Mouse (Mus musculus) embryonic facial prominence, embryonic 11.5 days (tissue): ENCODE measurements around the gene Mapk14. TPM values are rescaled to one million over a fixed set of nuclear protein-coding genes. Genes with fewer than 3 reads are reported as not detected.

ENCODE experiments used
- ATAC-seq: fragments of 200-750 bp; cut with Nextera tagmentation; replicated peaks from 2 replicates; pipeline ENCODE4 v1.8.0; 2017; ENCODE audit warnings: low read depth; ENCODE audit not compliant: insufficient number of reproducible peaks, low FRiP score, low TSS enrichment
- DNase-seq: peaks from one replicate; pipeline ENCODE4 v3.0.0-alpha.2; 2015; ENCODE audit warnings: low spot score
- H3K27ac ChIP-seq: fragments of 300-500 bp; sonication (generic); replicated peaks from 2 replicates; pipeline ENCODE4 v1.5.1; 2014; ENCODE audit warnings: mild to moderate bottlenecking, low read depth, low read length, control low read depth
- H3K27me3 ChIP-seq: fragments of 300-500 bp; sonication (generic); 2 replicates; pipeline ENCODE4 v1.6.1; 2014; ENCODE audit warnings: mild to moderate bottlenecking, low read length, moderate library complexity, mixed read lengths; ENCODE audit not compliant: control insufficient read depth, insufficient read depth
- H3K36me3 ChIP-seq: fragments of 300-500 bp; sonication (generic); replicated peaks from 2 replicates; pipeline ENCODE4 v1.6.1; 2014; ENCODE audit warnings: low read depth, mild to moderate bottlenecking, low read length, moderate library complexity, mixed read lengths; ENCODE audit not compliant: control insufficient read depth, insufficient read depth
- H3K4me1 ChIP-seq: fragments of 300-500 bp; sonication (generic); 2 replicates; pipeline ENCODE4 v1.6.1; 2014; ENCODE audit warnings: low read length, mixed read lengths; ENCODE audit not compliant: control insufficient read depth, insufficient read depth
- H3K4me2 ChIP-seq: fragments of 300-500 bp; sonication (generic); 2 replicates; pipeline ENCODE4 v1.6.1; 2014; ENCODE audit warnings: low read depth, mild to moderate bottlenecking, control low read depth, low read length, moderate library complexity
- H3K4me3 ChIP-seq: fragments of 300-500 bp; sonication (generic); 2 replicates; pipeline ENCODE4 v1.5.1; 2014; ENCODE audit warnings: low read depth, low read length, control low read depth
- H3K9ac ChIP-seq: fragments of 300-500 bp; sonication (generic); replicated peaks from 2 replicates; pipeline ENCODE4 v1.6.1; 2014; ENCODE audit warnings: mild to moderate bottlenecking, control low read depth, low read length
- H3K9me3 ChIP-seq: fragments of 300-500 bp; sonication (generic); replicated peaks from 2 replicates; pipeline ENCODE4 v1.6.1; 2016; ENCODE audit warnings: mild to moderate bottlenecking, low read length, inconsistent platforms, mixed read lengths; ENCODE audit not compliant: control insufficient read depth
- WGBS: fragments of 180-500 bp; shearing (Covaris S2); extraction: QIAGEN DNeasy Blood & Tissue Kit; methylation state at CpG from one replicate; pipeline ENCODE4 v1.1.7; 2014; 5-methylcytosine and 5-hydroxymethylcytosine counted together
- polyA plus RNA-seq: library from polyadenylated mRNA; unstranded; fragments of >200 nt; fragmentation: Nextera tagmentation; extraction: Ambion mirVana; gene quantifications from 2 replicates; pipeline ENCODE4 v1.2.1, GENCODE M21; 2014

Mapk14 gene
- polyA plus RNA-seq, 1 experiment from 2014 or later, result 53.0 TPM

DNA sequence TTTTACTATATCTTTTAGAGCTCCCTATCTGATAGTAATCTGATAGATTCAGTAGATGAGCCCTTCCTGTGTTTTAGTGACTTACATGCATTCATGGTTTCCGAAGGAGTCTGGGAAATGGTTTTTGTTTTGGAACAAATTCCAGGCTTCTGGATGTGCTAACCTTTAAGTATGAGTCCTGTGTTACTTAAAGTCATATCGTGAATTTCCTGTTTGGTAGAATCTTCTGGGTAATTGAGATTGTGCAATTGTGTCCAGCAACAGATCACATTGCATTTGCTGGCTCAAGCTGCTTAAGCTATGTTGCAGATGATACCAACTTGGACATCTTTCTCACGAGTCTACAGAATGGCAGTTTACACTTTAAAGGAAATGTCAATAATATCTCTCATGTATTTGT, 2.0 kb downstream of the Mapk14 start:
- DNase-seq, result no peak
- Histone ChIP-seq H3K36me3 (no peaks in the 10 kb centered on the region), H3K4me1 (peaks cover 7% of the 10 kb centered on the region), H3K27ac (no peak overlapping the region), H3K4me2 (peak overlapping the region; percentile 70), H3K9ac (no peak overlapping the region), H3K9me3 (no peaks in the 10 kb centered on the region), H3K27me3 (peaks cover 3% of the 10 kb centered on the region; the same call in 1 of the 2 replicates), H3K4me3 (peak overlapping the region; percentile 98)
- WGBS, result 40% methylated on average over 3 of the region's 3 CpGs
- no peak for ATAC-seq

DNA sequence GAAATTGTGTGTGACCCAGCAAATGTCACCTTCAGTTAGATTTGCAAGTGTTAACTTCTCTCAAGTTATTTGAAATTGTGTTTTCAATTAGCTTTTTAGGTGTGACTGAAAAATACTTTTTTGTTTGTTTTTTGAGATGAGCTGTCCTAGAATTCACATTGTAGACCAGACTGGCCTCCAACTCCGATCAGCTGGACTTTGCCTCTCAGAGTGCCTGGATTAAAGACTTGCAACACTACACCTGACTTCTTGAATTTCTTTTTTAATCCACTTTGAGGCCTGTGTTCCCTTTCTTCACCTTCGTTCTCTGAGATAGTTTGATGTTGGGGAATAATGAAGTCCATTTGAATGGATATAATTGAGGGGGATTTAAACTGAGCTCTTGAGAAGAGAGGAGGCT, 2.9 kb downstream of the Mapk14 start:
- no peak overlapping the region for H3K4me3 ChIP-seq
- H3K4me1 ChIP-seq, result peaks cover 7% of the 10 kb centered on the region
- H3K27me3 ChIP-seq, result peaks cover 3% of the 10 kb centered on the region; the same call in 1 of the 2 replicates
- H3K36me3 ChIP-seq, result no peaks in the 10 kb centered on the region
- DNase-seq (no peak), ATAC-seq (no peak)
- no peak overlapping the region for H3K9ac ChIP-seq
- 69% methylated on average over 2 of the region's 2 CpGs for WGBS
- H3K27ac ChIP-seq, result no peak overlapping the region
- no peak overlapping the region for H3K4me2 ChIP-seq
- no peaks in the 10 kb centered on the region for H3K9me3 ChIP-seq

DNA sequence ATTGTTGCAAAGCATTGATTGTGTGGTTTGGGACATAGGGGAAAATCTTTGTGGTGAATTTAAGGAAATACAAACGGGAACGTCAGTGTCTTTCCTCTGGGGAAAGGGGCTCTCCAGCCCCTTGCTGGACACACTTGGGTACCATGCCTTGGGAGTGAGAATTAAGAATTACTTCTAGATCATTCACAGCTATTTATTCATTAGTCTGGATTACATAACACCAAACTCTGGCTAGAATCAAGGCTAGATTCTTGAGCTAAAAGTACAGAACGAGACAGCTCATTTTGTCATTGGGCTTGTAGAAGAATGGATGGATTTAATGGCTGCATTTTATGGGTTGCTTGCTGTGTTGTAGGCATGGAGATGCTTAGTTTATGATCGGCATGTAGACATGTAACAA, 3.7 kb downstream of the Mapk14 start:
- no peak overlapping the region for H3K9ac ChIP-seq
- no peaks in the 10 kb centered on the region for H3K9me3 ChIP-seq
- no peak for ATAC-seq
- H3K27me3 ChIP-seq, result no peaks in the 10 kb centered on the region
- H3K4me1 ChIP-seq, result peaks cover 3% of the 10 kb centered on the region
- no peaks in the 10 kb centered on the region for H3K36me3 ChIP-seq
- H3K4me3 ChIP-seq, result no peak overlapping the region
- DNase-seq, result no peak
- WGBS, result 74% methylated on average over 4 of the region's 4 CpGs
- H3K27ac ChIP-seq, result no peak overlapping the region
- H3K4me2 ChIP-seq, result no peak overlapping the region

DNA sequence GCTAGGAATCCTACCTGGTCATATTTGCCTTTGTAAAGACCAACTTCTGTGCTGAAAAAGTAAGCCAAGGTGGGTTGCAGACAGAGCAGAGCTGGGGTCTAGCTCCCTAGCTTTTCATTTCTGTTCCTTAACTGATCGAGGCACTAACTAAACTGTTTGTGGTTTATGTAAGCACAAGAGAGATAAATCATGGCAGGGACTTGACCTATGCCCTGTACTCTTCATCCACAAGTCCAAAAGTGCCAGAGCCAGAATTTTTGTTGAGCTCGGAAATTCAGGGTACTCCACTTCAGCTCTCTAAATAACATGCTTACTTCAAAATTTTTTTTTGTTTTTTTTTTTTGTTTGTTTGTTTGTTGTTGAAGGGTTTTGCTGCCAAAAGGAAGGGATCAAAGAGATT, 5.5 kb downstream of the Mapk14 start:
- H3K4me2 ChIP-seq, result no peak overlapping the region
- no peaks in the 10 kb centered on the region for H3K36me3 ChIP-seq
- 58% methylated on average over 2 of the region's 2 CpGs for whole genome bisulfite sequencing
- ATAC-seq (no peak), DNase-seq (no peak)
- no peak overlapping the region for H3K4me3 ChIP-seq
- H3K9ac ChIP-seq, result no peak overlapping the region
- H3K27me3 ChIP-seq, result no peaks in the 10 kb centered on the region
- peaks cover 3% of the 10 kb centered on the region; the same call in 1 of the 2 replicates for H3K4me1 ChIP-seq
- no peak overlapping the region for H3K27ac ChIP-seq
- no peaks in the 10 kb centered on the region for H3K9me3 ChIP-seq

- Histone ChIP-seq H3K36me3 (no peaks in the 10 kb centered on the region), H3K4me2 (no peak overlapping the region), H3K27ac (no peak overlapping the region), H3K27me3 (no peaks in the 10 kb centered on the region), H3K4me1 (peaks cover 3% of the 10 kb centered on the region; the same call in 1 of the 2 replicates), H3K9me3 (no peaks in the 10 kb centered on the region), H3K9ac (no peak overlapping the region), H3K4me3 (no peak overlapping the region)
- DNase-seq (peak; percentile 33), ATAC-seq (no peak)
- 76% methylated on average over 13 of the region's 13 CpGs for WGBS
Measured at GRCm38 (mm10) chr17:28697290-28698195, 6.4 kb downstream of the Mapk14 start.

GRCm38 (mm10) chr17:28698245-28698644, 7.1 kb downstream of the Mapk14 start:
- H3K4me3 ChIP-seq, result no peak overlapping the region
- no peaks in the 10 kb centered on the region for H3K27me3 ChIP-seq
- WGBS, result 48% methylated on average over 4 of the region's 4 CpGs
- no peaks in the 10 kb centered on the region for H3K9me3 ChIP-seq
- H3K9ac ChIP-seq, result no peak overlapping the region
- DNase-seq (no peak), ATAC-seq (no peak)
- H3K36me3 ChIP-seq, result no peaks in the 10 kb centered on the region
- H3K27ac ChIP-seq, result no peak overlapping the region
- peaks cover 3% of the 10 kb centered on the region; the same call in 1 of the 2 replicates for H3K4me1 ChIP-seq
- H3K4me2 ChIP-seq, result no peak overlapping the region

GRCm38 (mm10) chr17:28698672-28699071, 7.5 kb downstream of the Mapk14 start:
- H3K4me1 ChIP-seq, result 0 out of 2 replicates have a peak, but pooled peaks cover 3% of the 10 kb centered on the region
- no peaks in the 10 kb centered on the region for H3K36me3 ChIP-seq
- H3K9ac ChIP-seq, result no peak overlapping the region
- DNase-seq (no peak), ATAC-seq (no peak)
- WGBS, result 89% methylated on average over 2 of the region's 2 CpGs
- no peak overlapping the region for H3K4me3 ChIP-seq
- no peaks in the 10 kb centered on the region for H3K27me3 ChIP-seq
- no peak overlapping the region for H3K4me2 ChIP-seq
- no peaks in the 10 kb centered on the region for H3K9me3 ChIP-seq
- H3K27ac ChIP-seq, result no peak overlapping the region

- Histone ChIP-seq H3K27me3 (no peaks in the 10 kb centered on the region), H3K9me3 (no peaks in the 10 kb centered on the region), H3K4me1 (0 out of 2 replicates have a peak, but pooled peaks cover 3% of the 10 kb centered on the region), H3K27ac (no peak overlapping the region), H3K4me2 (no peak overlapping the region), H3K36me3 (no peaks in the 10 kb centered on the region), H3K9ac (no peak overlapping the region), H3K4me3 (no peak overlapping the region)
- ATAC-seq, result no peak
- WGBS, result 83% methylated on average over 7 of the region's 7 CpGs
- no peak for DNase-seq
Measured at GRCm38 (mm10) chr17:28699789-28700188, 8.7 kb downstream of the Mapk14 start.
